Mouse (Mus musculus) liver, postnatal 0 days (tissue): ENCODE results near the gene Slc16a1. TPM values are rescaled to one million over a fixed set of nuclear protein-coding genes. Genes with fewer than 3 reads are reported as not detected.
A peak's percentile ranks its signal among the peaks of the same experiment; 100 is the strongest.

Experiments used
- ATAC-seq: fragments of 200-750 bp; cut with Nextera tagmentation; 2 replicates; pipeline ENCODE4 v1.8.0; 2017; ENCODE audit warnings: mild to moderate bottlenecking, moderate library complexity
- DNase-seq: peaks from one replicate; pipeline ENCODE4 v3.0.0-alpha.2; 2016
- H3K27ac ChIP-seq: fragments of 300-500 bp; sonication (generic); 2 replicates; pipeline ENCODE4 v1.5.1; 2014; ENCODE audit warnings: antibody characterized with exemption, moderate library complexity, mild to moderate bottlenecking, low read depth
- H3K27me3 ChIP-seq: fragments of 300-500 bp; sonication (generic); 2 replicates; pipeline ENCODE4 v1.6.1; 2014; ENCODE audit warnings: low read length, control low read depth, mixed read lengths; ENCODE audit not compliant: insufficient read depth
- H3K36me3 ChIP-seq: fragments of 300-500 bp; sonication (generic); replicated peaks from 2 replicates; pipeline ENCODE4 v1.6.1; 2014; ENCODE audit warnings: mild to moderate bottlenecking, control low read depth, low read length, moderate library complexity, mixed read lengths; ENCODE audit not compliant: insufficient read depth
- H3K4me1 ChIP-seq: fragments of 300-500 bp; sonication (generic); 2 replicates; pipeline ENCODE4 v1.6.1; 2014; ENCODE audit warnings: antibody characterized with exemption, mild to moderate bottlenecking, control low read depth; ENCODE audit not compliant: insufficient read depth
- H3K4me2 ChIP-seq: fragments of 300-500 bp; sonication (generic); 2 replicates; pipeline ENCODE4 v1.6.1; 2014; ENCODE audit warnings: low read depth, mild to moderate bottlenecking, low read length, moderate library complexity, mixed read lengths
- H3K4me3 ChIP-seq: fragments of 300-500 bp; sonication (generic); 2 replicates; pipeline ENCODE4 v1.5.1; 2014; ENCODE audit warnings: low read depth, low read length
- H3K9ac ChIP-seq: fragments of 300-500 bp; sonication (generic); replicated peaks from 2 replicates; pipeline ENCODE4 v1.6.1; 2014; ENCODE audit warnings: mild to moderate bottlenecking, moderate library complexity
- H3K9me3 ChIP-seq: fragments of 300-500 bp; sonication (generic); 2 replicates; pipeline ENCODE4 v1.6.1; 2016; ENCODE audit warnings: mild to moderate bottlenecking, control low read depth, low read length, mixed read lengths
- CTCF ChIP-seq: sonication (generic); IDR thresholded peaks from 2 replicates; pipeline ENCODE4 v1.5.1; 2016; ENCODE audit warnings: antibody characterized with exemption, low read depth
- EP300 ChIP-seq: IDR thresholded peaks from 2 replicates; pipeline ENCODE4 v1.6.1; 2016; ENCODE audit warnings: antibody characterized with exemption, low read depth, mild to moderate bottlenecking
- WGBS: fragments of 180-500 bp; shearing (Covaris S2); extraction: QIAGEN DNeasy Blood & Tissue Kit; methylation state at CpG from one replicate; pipeline ENCODE4 v1.1.7; 2014; ENCODE audit not compliant: insufficient replicate concordance; 5-methylcytosine and 5-hydroxymethylcytosine counted together
- polyA plus RNA-seq: library from polyadenylated mRNA; unstranded; fragments of >200 nt; fragmentation: Nextera tagmentation; extraction: Ambion mirVana; gene quantifications from 2 replicates; pipeline ENCODE4 v1.2.1, GENCODE M21; 2015

Gene Slc16a1
- 62.7 and 69.6 TPM in 2 replicates for polyA plus RNA-seq

DNA sequence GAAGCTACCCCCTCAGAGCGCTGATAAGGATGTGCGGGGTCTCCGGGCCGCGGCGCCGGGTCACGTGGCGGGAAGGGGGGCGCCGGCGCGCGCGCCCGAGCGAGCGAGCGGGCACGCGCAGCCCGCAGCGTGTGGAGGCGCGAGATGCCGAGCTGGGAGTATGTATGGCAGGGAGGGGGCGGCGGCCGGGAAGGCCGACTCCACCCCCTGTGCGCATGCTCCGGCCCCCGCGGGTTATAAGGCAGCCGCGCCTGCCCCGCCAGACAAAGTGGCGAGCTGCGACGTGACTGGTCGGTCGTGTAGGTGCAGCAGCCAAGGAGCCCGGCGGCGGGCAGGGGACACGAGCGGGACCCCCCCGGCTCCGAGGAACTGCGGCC is at the start of gene Slc16a1:
TSS of gene Slc16a1 (plus strand) at position 266 of the 377 bp plus-strand sequence.
- TF ChIP-seq CTCF = no peak
- no peak for TF ChIP-seq EP300
- DNase-seq = peak; percentile 96
- Histone ChIP-seq H3K9me3 (no peaks in the 10 kb centered on the region), H3K27me3 (no peaks in the 10 kb centered on the region), H3K36me3 (no peaks in the 10 kb centered on the region), H3K9ac (peak within 1 kb of the TSS; percentile 93), H3K27ac (peak within 1 kb of the TSS; percentile 75), H3K4me1 (peaks cover 45% of the 10 kb centered on the region), H3K4me2 (peak within 1 kb of the TSS; percentile 92), H3K4me3 (peak within 1 kb of the TSS; percentile 85)
- WGBS = 1% methylated on average over 38 of the region's 50 CpGs
- ATAC-seq = peak; percentile 94

DNA sequence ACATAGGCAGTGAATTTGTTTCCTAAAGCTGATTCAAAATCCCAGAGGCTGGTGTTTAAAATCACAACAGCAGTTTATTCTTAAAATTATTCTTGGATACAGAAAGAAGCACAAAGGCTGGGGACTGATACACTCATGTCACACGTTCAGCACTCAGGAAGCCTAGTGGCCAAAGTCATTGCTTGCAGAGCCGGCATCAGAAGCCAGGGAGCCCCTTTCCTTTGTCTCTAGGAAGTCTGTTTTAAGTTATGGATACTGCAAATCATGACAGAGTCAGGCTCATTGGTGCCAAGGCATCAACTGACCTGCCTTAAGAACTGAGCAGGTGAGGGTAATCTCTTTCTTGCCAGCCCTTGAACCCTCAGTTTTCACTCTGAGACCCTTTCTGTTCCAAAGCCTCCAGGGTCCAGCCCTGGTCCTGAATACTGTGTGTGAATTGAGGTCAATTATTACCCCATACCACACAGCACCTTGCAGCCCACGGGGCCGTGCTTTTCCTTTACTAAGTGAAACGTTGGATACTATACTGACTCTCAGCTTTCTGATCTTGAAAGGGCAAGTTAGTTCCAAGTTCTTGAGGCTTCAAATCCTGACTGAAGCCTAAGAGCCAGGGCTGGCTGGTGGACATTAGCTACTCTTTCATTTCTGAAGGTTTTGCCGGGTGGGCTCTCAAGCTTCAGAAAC is 41.9 kb upstream of the Slc16a1 start:
- H3K36me3 ChIP-seq = no peaks in the 10 kb centered on the region
- WGBS = 55% methylated on average over 6 of the region's 6 CpGs
- H3K4me2 ChIP-seq = peak overlapping the region; percentile 38; the same call in 1 of the 2 replicates
- TF ChIP-seq EP300 = no peak
- no peak for TF ChIP-seq CTCF
- H3K4me1 ChIP-seq = peaks cover 12% of the 10 kb centered on the region
- H3K4me3 ChIP-seq = no peak overlapping the region
- H3K9me3 ChIP-seq = 0 out of 2 replicates have a peak, but pooled peaks cover 3% of the 10 kb centered on the region
- ATAC-seq = no peak
- no peaks in the 10 kb centered on the region for H3K27me3 ChIP-seq
- no peak for DNase-seq
- no peak overlapping the region; the same call in 1 of the 2 replicates for H3K9ac ChIP-seq
- H3K27ac ChIP-seq = no peak overlapping the region

DNA sequence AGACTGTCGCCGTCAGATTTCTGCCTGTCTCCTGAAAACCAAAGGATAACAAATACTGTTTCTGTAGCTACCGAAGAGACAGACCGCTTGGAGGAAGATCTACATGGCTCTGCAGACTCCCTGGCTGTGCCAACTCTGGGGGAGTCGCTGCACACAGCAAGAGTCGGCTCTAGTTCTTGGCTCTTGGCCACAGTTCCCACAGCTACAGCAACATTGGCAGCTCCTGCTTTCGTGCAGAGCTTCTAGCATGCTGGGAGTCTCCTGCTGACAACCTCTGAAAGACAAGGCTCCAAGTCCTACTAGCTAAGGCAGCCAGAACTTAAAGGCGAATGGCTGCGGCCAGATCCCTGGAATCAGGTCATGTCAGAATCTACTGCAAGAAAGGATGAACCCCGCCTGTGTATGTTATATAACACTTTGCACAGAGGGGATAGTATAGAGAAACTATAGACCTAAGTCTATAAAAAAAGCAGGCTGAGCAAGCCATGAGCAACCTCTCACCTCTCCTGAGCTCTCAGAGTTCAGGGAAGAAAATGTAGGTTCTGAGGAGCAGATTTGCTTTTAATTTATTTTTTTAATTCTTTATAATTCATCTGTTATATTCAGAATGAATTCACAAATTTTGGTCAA is 41.2 kb upstream of the Slc16a1 start:
- ATAC-seq = no peak
- 0 out of 2 replicates have a peak, but pooled peaks cover 3% of the 10 kb centered on the region for H3K9me3 ChIP-seq
- DNase-seq = peak; percentile 29
- no peaks in the 10 kb centered on the region for H3K36me3 ChIP-seq
- H3K9ac ChIP-seq = no peak overlapping the region; the same call in 1 of the 2 replicates
- 68% methylated on average over 10 of the region's 10 CpGs for WGBS
- no peak overlapping the region for H3K4me3 ChIP-seq
- H3K4me1 ChIP-seq = peaks cover 12% of the 10 kb centered on the region
- TF ChIP-seq EP300 (no peak), CTCF (no peak)
- no peaks in the 10 kb centered on the region for H3K27me3 ChIP-seq
- H3K4me2 ChIP-seq = peak overlapping the region; percentile 38; the same call in 1 of the 2 replicates
- no peak overlapping the region for H3K27ac ChIP-seq

DNA sequence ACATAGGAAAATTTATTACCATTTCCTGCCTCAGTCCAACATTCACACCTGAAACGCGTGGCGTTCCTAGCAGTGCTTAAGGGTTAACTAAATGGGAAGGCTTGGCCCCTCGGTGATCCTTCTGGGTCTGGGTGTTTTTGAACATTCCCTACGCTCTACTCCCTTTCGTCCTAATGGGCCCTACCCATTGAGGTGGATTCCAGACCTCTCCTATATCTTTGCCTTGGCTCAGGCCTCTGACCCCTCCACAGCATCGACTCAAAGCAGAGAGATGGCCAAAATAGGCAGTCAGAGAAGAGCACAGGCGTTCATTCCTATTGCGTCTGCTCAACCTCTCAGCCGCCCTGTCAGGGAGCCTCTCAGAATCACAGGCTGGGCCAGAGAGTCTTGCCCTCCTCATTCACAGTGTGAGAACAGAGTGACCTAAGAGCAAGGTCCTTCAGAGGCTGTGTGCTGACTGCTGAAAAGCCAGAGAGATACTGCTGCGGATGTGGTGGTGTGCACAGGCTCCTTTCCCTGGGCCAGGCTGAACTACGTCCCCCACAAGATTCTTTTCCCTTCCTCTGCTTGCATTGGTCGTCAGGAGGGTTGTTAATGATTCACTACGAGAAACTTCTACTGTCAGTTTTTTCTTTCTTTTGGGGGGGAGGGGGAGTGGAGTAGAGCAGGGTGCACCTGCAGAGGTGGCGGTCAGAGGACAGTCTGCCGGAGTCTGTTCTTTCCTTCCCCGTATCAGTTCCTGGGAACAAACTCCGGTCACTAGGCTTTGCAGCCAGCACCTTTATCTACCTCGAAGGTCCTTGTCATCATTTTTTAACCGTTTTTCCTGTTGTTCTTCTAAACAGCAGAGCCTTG is 38.9 kb upstream of the Slc16a1 start:
- TF ChIP-seq EP300 = no peak
- no peak for TF ChIP-seq CTCF
- no peak overlapping the region for H3K9ac ChIP-seq

DNA sequence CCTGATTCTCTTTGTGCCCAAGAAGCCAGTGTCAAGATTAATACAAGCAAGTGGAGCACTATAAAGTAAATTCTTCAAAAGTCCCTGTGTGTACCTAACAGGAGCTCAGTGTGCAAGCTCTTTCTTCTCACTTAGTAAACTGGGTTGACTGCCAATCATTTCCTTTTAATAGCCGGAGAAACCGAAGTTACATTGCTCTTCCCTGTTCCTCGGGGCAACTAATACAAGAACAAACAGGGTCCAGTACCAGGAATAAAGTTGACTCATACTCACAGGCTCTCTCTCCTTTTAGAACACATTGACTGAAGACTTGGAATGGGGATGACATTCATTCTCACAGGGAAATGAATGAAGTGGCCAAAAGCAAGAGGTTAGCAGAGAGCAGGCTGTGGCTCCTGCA is 37.8 kb upstream of the Slc16a1 start:
- H3K27me3 ChIP-seq = no peaks in the 10 kb centered on the region
- H3K27ac ChIP-seq = peak overlapping the region; percentile 82
- H3K4me2 ChIP-seq = no peak overlapping the region
- TF ChIP-seq EP300 (no peak), CTCF (no peak)
- H3K4me3 ChIP-seq = no peak overlapping the region
- H3K36me3 ChIP-seq = no peaks in the 10 kb centered on the region
- 0 out of 2 replicates have a peak, but pooled peaks cover 3% of the 10 kb centered on the region for H3K9me3 ChIP-seq
- peaks cover 17% of the 10 kb centered on the region for H3K4me1 ChIP-seq
- 59% methylated on average over 3 of the region's 3 CpGs for WGBS
- ATAC-seq (no peak), DNase-seq (no peak)
- no peak overlapping the region for H3K9ac ChIP-seq

More for the DNA sequence above, 38.9 kb upstream of the Slc16a1 start:
- peak overlapping the region; percentile 82 for H3K27ac ChIP-seq
- peak; percentile 28 for DNase-seq
- H3K4me3 ChIP-seq = no peak overlapping the region
- H3K9me3 ChIP-seq = 0 out of 2 replicates have a peak, but pooled peaks cover 3% of the 10 kb centered on the region
- H3K4me1 ChIP-seq = peaks cover 17% of the 10 kb centered on the region
- WGBS = 59% methylated on average over 20 of the region's 20 CpGs
- H3K4me2 ChIP-seq = peak overlapping the region; percentile 42
- no peaks in the 10 kb centered on the region for H3K27me3 ChIP-seq
- no peaks in the 10 kb centered on the region for H3K36me3 ChIP-seq
- peak; percentile 58 for ATAC-seq

DNA sequence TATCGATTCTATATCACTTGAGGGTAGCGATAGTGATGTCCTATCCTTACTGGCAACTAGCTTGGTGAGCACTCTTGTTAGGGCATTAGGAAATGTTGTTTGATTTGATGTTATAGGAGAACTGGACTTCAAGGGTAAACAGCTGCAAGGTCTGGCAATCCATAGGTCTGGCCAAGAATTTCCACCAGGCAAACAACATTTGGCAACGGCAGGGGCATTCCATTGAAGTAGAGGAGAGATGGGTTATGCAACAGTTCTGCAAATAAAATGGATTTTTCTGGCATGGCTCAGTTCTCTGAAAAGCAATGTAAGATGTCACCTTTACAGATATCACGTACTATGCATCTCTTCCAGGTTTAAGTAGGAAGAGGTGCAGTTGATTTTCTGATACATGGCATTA is 36.8 kb upstream of the Slc16a1 start:
- WGBS = 56% methylated on average over 4 of the region's 4 CpGs
- H3K4me2 ChIP-seq = no peak overlapping the region
- H3K4me1 ChIP-seq = peaks cover 17% of the 10 kb centered on the region
- no peaks in the 10 kb centered on the region for H3K27me3 ChIP-seq
- H3K9ac ChIP-seq = no peak overlapping the region
- TF ChIP-seq EP300 = peak; percentile 71; the same call in 1 of the 2 replicates
- TF ChIP-seq CTCF = no peak
- no peak overlapping the region for H3K4me3 ChIP-seq
- ATAC-seq (peak; percentile 83), DNase-seq (peak; percentile 53)
- H3K27ac ChIP-seq = peak overlapping the region; percentile 82
- H3K36me3 ChIP-seq = no peaks in the 10 kb centered on the region
- H3K9me3 ChIP-seq = 0 out of 2 replicates have a peak, but pooled peaks cover 3% of the 10 kb centered on the region
